Mouse (Mus musculus): ENCODE data around the gene Ophn1.

Ophn1 gene

GRCm38 (mm10) chrX:98890406-98891116 is at the start of gene Ophn1:
TSS of gene Ophn1 (minus strand) at chrX:98891025.
- DNase-seq: peak; percentile 72

DNA sequence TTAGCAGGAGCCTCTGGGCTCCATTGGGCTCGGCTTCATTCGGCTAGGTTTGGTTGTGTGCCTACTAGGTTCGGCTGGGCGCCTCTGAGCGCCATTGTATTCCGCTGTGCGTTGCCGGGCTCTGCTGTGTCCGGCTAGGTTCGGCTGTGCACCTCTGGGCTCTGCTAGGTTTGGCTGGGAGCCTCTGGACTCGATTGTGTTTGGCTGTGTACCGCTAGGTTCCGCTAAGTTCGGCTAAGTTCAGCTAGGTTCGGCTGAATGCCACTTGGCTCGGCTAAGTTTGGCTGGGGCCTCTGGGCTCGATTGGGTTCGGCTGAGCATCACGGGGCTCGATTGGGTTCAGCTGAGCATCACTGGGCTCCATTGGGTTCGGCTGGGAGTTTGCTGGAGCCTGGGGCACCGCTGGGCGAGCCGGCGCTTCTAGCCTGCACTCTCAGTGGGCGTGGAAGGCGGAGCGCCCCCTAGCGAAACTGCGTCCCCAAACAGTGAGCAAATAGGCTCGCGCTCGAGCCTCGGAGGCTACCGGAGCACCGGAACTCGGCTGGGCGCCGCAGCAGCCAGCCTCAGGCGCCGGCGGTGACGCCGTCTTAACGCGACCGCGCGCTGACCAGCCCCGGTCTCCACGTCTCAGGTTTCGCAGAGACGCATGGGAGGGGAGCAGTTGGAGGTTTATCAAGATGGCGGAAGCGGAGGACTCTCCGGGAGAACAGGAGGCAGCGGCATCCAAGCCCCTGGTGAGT is 46.9 kb upstream of the Ophn1 start:
- DNase-seq: peak; percentile 91

DNA sequence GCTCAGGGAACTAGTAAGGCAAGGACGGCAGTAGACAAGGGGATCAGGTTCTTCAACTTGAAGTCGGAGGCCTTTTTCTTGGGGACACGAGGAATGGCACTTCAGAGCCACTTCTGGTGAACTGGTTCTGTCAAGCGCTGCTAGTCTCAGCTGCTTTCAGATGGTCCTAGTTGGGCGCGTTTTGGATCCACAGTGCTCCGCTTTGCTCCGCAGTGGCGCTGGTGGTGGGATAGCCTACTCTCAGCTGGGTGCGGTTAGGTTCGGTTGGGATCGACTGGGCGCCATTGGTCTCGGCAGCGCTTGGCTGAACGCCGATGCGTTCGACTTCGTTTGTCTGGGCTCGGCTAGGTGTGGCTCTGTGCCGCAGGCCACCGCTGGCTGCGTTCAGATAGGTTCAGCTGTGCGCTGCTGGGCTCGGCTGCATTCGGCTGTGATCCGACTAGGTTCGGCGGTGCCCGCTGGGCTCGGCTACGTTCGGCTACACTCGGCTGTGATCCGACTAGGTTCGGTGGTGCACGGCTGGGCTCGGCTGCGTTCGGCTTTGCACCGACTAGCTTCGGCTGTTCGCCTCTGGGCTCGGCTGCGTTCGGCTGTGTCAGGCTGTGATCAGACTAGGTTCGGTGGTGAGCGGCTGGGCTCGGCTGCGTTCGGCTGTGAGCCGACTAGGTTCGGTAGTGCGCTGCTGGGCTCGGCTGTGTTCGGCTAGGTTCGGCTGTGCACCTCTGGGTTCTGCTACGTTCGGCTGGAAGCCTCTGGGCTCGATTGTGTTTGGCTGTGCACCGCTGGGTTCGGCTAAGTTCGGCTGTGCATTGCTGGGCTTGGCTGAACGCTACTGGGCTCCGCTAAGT is 46.1 kb upstream of the Ophn1 start:
- peak; percentile 96 for DNase-seq

GRCm38 (mm10) chrX:98936101-98936500 is 45.3 kb upstream of the Ophn1 start, which contains the start of gene Yipf6:
TSS of gene Yipf6 (plus strand) at chrX:98936316.
- DNase-seq: no peak

DNA sequence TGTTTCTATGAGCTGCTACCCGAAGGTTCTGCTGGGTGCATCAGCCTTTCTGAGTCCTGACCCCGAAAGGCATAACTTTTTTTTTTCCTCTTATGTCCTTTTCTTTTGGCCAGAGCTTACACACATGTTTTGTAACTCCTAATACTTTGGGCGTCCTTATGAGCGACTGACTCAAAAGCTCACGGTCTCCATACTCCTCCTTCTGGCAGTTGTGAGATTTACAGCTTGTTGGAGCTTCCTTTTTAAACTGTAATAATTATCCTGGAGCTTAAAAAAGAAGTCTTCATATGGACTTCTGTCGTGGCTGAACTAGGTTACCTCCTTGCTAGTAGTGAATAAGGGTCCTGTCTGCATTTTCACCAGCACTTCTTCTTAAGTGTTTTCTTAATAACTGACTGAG is 28.6 kb upstream of the Ophn1 start:
- peak; percentile 4 for DNase-seq

- DNase-seq: no peak
Observed at GRCm38 (mm10) chrX:98908910-98909309, 18.1 kb upstream of the Ophn1 start.

- no peak for DNase-seq
Observed at GRCm38 (mm10) chrX:98904226-98904625, 13.4 kb upstream of the Ophn1 start.

GRCm38 (mm10) chrX:98898307-98898706 is 7.5 kb upstream of the Ophn1 start:
- DNase-seq: no peak

DNA sequence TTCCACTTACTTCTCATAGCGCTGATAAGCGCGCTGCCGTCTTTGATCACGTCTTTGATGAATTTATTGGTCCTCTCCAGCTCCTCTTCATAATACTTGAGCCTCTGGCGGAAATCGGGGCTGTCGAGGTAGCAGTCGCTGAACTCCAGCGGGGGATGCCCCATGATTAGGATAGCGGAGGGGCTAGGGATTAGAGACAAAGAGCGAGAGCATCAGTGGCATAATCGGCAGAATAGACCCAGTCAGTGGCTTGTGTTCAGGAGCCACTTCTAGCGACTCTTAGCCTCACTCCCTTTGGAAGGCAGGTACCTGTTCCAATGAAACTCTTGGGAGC is 786 bp downstream of the Ophn1 start:
- no peak for DNase-seq

DNA sequence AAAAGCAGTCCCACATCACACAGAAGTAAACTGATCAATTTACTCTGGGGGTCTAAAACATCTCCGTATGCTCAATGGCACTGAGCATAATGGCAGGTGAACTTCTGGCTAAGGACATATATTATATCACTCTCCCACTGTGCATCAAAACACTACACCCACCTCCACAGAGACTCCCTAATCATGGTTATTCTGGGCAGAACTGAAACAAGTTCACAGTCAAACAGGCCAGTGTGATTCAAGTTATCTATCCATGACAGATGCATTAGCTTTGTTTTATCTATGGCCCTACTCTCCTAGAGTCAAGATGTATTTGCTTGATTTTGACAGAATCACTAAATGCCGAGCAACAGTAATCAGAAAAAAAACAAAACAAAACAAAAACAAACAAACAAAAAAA is 8.8 kb downstream of the Ophn1 start:
- DNase-seq: no peak

- DNase-seq: no peak
Observed at GRCm38 (mm10) chrX:98881085-98881484, 9.7 kb downstream of the Ophn1 start.

DNA sequence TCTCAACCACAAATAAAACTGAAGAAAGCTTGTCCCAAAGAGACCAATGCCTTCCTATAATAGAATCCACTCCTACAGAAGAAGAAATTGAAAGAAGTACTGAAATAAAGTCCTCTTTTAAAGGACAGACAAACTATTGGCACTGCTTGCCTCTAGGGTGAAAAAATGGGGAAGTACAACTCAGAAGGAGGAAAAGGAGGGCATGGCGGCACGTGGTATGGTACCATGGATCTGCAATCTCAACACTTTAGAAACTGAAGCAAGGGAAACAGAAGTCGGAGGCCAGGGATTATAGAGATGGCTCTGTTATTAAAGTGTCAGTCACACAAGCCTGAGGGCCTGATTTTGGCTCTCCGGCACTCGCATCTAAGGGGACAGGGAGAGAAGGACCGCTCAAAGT is 10.5 kb downstream of the Ophn1 start:
- DNase-seq: no peak

DNA sequence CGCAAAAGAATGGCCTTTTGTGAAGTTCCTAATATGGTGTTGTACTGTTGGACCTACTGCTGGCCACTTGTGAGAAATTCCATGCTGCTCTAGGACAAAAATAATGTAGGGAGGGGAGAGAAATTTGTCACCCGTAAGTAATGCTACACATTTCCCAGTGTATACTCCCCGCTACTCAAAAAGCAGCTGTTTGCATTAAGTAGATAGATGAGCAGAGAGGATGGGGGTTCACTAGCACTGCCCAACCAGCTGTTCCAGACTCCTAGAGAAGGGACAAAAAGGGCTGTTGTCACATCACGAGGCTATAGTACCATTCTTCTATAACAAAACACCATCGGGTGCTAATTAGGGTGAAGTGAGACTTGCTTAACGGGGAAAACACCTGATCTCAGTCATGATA is 15.7 kb downstream of the Ophn1 start:
- no peak for DNase-seq

DNA sequence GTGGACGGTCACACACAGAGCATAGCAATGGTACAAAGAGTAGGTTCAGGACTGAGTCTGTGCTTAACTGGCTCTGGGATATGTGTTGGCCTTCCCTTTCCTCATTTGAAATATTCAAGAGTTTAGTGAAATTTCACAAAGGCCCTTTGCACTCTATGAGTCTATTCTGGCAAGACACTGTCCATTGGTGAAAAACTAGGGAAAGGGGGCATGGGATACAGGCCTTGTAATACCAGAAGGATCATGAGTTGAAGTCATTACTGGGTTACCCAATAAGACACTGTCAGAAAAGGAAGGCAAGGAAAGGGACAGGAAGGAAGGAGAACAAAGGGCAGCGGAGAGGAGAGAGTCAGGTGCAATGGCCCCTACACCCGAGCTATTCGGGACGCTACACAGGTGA is 16.7 kb downstream of the Ophn1 start:
- DNase-seq: no peak

DNA sequence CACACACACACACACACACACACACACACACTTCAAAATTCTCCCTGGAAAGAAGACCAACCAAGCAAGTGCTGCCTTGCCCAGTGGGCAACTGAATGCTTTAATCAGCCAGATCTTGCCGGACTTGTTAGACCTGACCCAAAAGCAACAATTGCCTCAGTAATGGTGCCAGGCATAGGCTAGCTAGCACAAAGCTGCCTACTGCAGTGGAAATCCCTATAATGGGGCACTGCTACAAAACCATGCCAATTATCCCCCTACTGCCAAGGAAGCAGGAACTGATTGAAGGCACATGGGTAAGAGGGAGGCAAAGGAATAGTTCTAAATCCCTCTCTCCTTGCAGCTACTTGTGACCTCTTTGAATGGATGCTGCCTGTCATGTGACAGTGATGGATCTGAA is 18.8 kb downstream of the Ophn1 start:
- no peak for DNase-seq

DNA sequence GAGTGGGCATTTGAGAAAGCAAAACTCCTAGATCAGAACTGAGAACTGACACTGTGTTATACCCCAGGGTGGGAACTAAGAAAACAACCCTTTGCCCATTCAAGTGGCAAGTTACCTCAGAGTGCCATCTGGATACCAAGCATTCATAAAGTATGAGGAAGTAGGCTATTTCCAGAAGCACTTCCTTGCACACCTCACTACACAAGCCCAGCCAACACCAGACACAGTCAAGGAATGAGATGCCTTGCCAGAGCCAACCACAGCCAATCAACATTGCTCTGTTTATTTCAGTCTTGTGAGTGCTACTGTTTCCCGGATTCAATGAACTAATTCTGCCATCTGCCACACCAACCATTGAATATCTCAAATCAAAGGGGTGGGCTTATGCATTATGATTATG is 20.3 kb downstream of the Ophn1 start:
- DNase-seq: no peak

DNA sequence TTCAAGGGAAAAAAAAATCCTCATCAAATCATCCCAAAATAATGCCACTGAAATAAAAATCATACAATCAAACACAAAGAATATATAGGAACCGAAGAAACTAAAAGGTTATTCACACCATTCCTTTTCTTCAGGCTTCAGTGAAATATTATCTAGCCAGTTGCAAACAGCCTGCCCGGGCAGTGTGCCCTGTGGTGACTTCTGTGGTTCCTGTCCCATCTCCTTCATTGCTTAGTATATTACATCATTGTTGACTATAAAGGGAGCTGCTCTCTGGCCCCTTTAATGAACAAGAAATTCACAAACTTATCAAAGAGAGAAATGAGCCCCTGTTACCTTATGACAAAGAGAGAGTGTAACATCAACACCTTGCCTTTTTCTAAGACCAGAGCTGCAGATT is 21.1 kb downstream of the Ophn1 start:
- DNase-seq: no peak

- no peak for DNase-seq
Observed at GRCm38 (mm10) chrX:98869165-98869564, 21.7 kb downstream of the Ophn1 start.

DNA sequence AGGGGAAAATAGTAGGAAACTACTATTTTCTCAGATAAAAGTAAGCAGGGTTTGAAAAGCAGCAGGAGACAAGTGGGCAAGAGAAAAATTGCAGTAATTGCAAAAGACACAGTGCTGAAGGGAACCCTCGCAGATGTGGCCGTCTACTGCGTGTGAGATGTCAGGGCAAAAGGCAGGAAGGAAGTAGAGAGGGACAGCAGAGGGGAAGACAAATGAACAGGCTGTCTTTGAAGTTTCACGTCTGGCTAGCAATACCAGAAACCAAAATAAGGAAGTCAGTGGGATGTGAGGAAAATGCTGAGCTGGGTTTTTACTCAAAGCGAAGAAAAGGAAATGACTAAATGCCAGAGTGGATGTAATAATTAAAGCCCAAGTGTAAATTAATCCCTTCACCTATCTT is 30.7 kb downstream of the Ophn1 start:
- DNase-seq: no peak

- no peak for DNase-seq
Observed at GRCm38 (mm10) chrX:98856046-98856445, 34.8 kb downstream of the Ophn1 start.

DNA sequence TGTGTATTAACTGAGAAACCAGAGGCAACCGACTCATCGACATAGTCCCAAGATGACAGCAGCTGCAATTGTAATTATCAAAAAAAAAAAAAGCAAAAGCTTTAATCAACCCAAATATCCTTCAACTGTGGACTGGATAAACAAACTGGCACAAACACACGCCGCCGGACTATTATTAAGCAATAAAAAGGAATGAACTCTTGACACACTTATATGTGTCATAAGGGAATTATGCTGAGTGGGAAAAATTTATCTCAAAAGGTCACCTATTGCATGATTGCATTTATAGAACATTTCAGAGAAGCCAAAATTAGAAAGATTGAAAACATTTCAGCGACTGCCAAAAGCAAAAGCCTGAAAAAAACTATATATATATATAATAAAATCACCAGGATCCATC is 40.0 kb downstream of the Ophn1 start:
- DNase-seq: no peak

GRCm38 (mm10) chrX:98841606-98842005 is 49.2 kb downstream of the Ophn1 start:
- no peak for DNase-seq

DNA sequence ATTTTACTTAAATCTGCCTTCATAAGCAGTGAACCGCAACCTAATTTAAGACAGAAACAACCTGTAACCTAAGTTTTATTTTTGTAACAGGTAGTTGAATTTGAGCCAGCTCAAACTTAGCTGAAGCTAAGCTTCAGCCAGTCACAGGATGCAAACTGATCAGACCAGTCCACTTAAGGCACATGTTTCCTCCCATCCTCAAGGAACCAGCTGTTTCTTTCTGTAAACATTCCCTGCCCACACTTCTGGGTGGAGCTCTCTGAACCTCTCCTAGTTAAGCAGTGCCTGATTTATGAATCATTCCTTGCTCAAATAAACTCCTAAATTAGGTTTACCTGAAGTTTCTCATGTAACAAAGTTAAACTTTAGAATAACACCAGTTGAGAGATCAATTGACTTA is 54.8 kb downstream of the Ophn1 start:
- DNase-seq: no peak

GRCm38 (mm10) chrX:98803813-98804212 is 87.0 kb downstream of the Ophn1 start:
- DNase-seq: no peak

All from right cerebral cortex, postnatal 25 days (tissue).